Mouse (Mus musculus): ENCODE measurements around the gene Olfr1167. TPM values are rescaled to one million over a fixed set of nuclear protein-coding genes. Genes with fewer than 3 reads are reported as not detected.
"Not testable (repeated sequence)": the region's sequence is repeated elsewhere in the genome, so short reads cannot be mapped to it uniquely, and the experiment has no call there.

Olfr1167 gene
- not detected in 2 replicates for total RNA-seq (2014; fragmentation: Nextera tagmentation)
- total RNA-seq (2017): 0.16 TPM in 1 of 2 replicates, not detected in the other
- polyA plus RNA-seq (2012): not detected in 2 replicates

GRCm38 (mm10) chr2:88155093-88155492, at the start of gene Olfr1167:
Gene Olfr1167, minus strand, starts transcription at chr2:88155193.
- DNase-seq (ENCODE audit: low spot score); H3K27me3 ChIP-seq (ENCODE audit: insufficient read depth, low read length); H3K9me3 ChIP-seq (replicated peaks); ATAC-seq (ENCODE audit: extremely low read depth, insufficient number of reproducible peaks, low FRiP score, poor library complexity, severe bottlenecking); H3K4me3 ChIP-seq (ENCODE audit: low read depth, low read length); H3K36me3 ChIP-seq (replicated peaks); H3K4me1 ChIP-seq (ENCODE audit: insufficient read depth, low read depth, low read length): not testable (repeated sequence)

GRCm38 (mm10) chr2:88181580-88181979, 26.6 kb upstream of the Olfr1167 start, which contains the start of gene Olfr1168:
Gene Olfr1168, plus strand, starts transcription at chr2:88181880.
- H3K27me3 ChIP-seq (ENCODE audit: insufficient read depth, low read length): no peaks in the 10 kb centered on the region
- H3K4me3 ChIP-seq (ENCODE audit: low read depth, low read length): no peak within 1 kb of the TSS
- DNase-seq (ENCODE audit: low spot score): no peak
- no peak for ATAC-seq (ENCODE audit: extremely low read depth, insufficient number of reproducible peaks, low FRiP score, poor library complexity, severe bottlenecking)
- TF ChIP-seq GATA1 (IDR thresholded peaks at IDR 0.05; ENCODE audit: borderline replicate concordance, low read length) (no peak), TAL1 (conservative IDR thresholded peaks at IDR 0.05; ENCODE audit: low read depth, low read length) (no peak), CTCF (IDR thresholded peaks at IDR 0.05; ENCODE audit: low read depth, low read length) (no peak), POLR2AphosphoS5 (IDR thresholded peaks at IDR 0.05; ENCODE audit: insufficient replicate concordance, low read depth, low read length) (no peak)
- H3K36me3 ChIP-seq (replicated peaks): no peaks in the 10 kb centered on the region
- H3K9me3 ChIP-seq (replicated peaks): no peaks in the 10 kb centered on the region
- H3K4me1 ChIP-seq (ENCODE audit: insufficient read depth, low read depth, low read length): no peaks in the 10 kb centered on the region

- TF ChIP-seq GATA2 (IDR thresholded peaks at IDR 0.05; ENCODE audit: borderline replicate concordance, low read depth, low read length) (no peak), GATA1 (IDR thresholded peaks at IDR 0.05; ENCODE audit: borderline replicate concordance, low read length) (no peak), CTCF (IDR thresholded peaks at IDR 0.05; ENCODE audit: low read depth, low read length) (no peak), POLR2AphosphoS5 (IDR thresholded peaks at IDR 0.05; ENCODE audit: insufficient replicate concordance, low read depth, low read length) (no peak), TAL1 (conservative IDR thresholded peaks at IDR 0.05; ENCODE audit: low read depth, low read length) (no peak)
- no peaks in the 10 kb centered on the region for H3K4me1 ChIP-seq (ENCODE audit: insufficient read depth, low read depth, low read length)
- no peaks in the 10 kb centered on the region for H3K36me3 ChIP-seq (replicated peaks)
- ATAC-seq (ENCODE audit: extremely low read depth, insufficient number of reproducible peaks, low FRiP score, poor library complexity, severe bottlenecking): no peak
- H3K9me3 ChIP-seq (replicated peaks): no peaks in the 10 kb centered on the region
- no peak within 1 kb of the TSS for H3K4me3 ChIP-seq (ENCODE audit: low read depth, low read length)
- DNase-seq (ENCODE audit: low spot score): no peak
- no peaks in the 10 kb centered on the region for H3K27me3 ChIP-seq (ENCODE audit: insufficient read depth, low read length)
These were observed 26.8 kb downstream of the Olfr1167 start, which contains the start of gene Olfr1166 for GRCm38 (mm10) chr2:88128172-88128571. Gene Olfr1166, minus strand, starts transcription at chr2:88128272.

Other genes with a start within 250 kb of the Olfr1167 start
- gene Olfr1155, start 210.1 kb downstream of the Olfr1167 start, total RNA-seq (2014; fragmentation: Nextera tagmentation): not detected in 2 replicates
- 0.06 and 0.33 TPM in 2 replicates for gene Olfr1155, start 210.1 kb downstream of the Olfr1167 start, total RNA-seq (2017)
- not detected in 2 replicates for gene Olfr1155, start 210.1 kb downstream of the Olfr1167 start, polyA plus RNA-seq (2012)
- not detected in 2 replicates for gene Olfr1156, start 202.1 kb downstream of the Olfr1167 start, total RNA-seq (2014; fragmentation: Nextera tagmentation)
- 0.16 and 0.29 TPM in 2 replicates for gene Olfr1156, start 202.1 kb downstream of the Olfr1167 start, total RNA-seq (2017)
- gene Olfr1156, start 202.1 kb downstream of the Olfr1167 start, polyA plus RNA-seq (2012): not detected in 2 replicates
- gene Olfr1157, start 186.9 kb downstream of the Olfr1167 start, total RNA-seq (2014; fragmentation: Nextera tagmentation): not detected in 2 replicates
- gene Olfr1157, start 186.9 kb downstream of the Olfr1167 start, total RNA-seq (2017): not detected in 2 replicates
- gene Olfr1157, start 186.9 kb downstream of the Olfr1167 start, polyA plus RNA-seq (2012): not detected in 2 replicates
- gene Olfr74, start 180.5 kb downstream of the Olfr1167 start, total RNA-seq (2014; fragmentation: Nextera tagmentation): not detected in 2 replicates
- gene Olfr74, start 180.5 kb downstream of the Olfr1167 start, total RNA-seq (2017): not detected in 2 replicates
- not detected in 2 replicates for gene Olfr74, start 180.5 kb downstream of the Olfr1167 start, polyA plus RNA-seq (2012)
- gene Olfr1158, start 165.1 kb downstream of the Olfr1167 start, total RNA-seq (2014; fragmentation: Nextera tagmentation): not detected in 2 replicates
- gene Olfr1158, start 165.1 kb downstream of the Olfr1167 start, total RNA-seq (2017): 0.29 TPM in 1 of 2 replicates, not detected in the other
- gene Olfr1158, start 165.1 kb downstream of the Olfr1167 start, polyA plus RNA-seq (2012): not detected in 2 replicates
- not detected in 2 replicates for gene Olfr1160, start 146.9 kb downstream of the Olfr1167 start, total RNA-seq (2014; fragmentation: Nextera tagmentation)
- 0.16 and 0.29 TPM in 2 replicates for gene Olfr1160, start 146.9 kb downstream of the Olfr1167 start, total RNA-seq (2017)
- not detected in 2 replicates for gene Olfr1160, start 146.9 kb downstream of the Olfr1167 start, polyA plus RNA-seq (2012)
- gene Olfr1161, start 132.4 kb downstream of the Olfr1167 start, total RNA-seq (2014; fragmentation: Nextera tagmentation): not detected in 2 replicates
- gene Olfr1161, start 132.4 kb downstream of the Olfr1167 start, total RNA-seq (2017): 0.23 TPM in 1 of 2 replicates, not detected in the other
- not detected in 2 replicates for gene Olfr1161, start 132.4 kb downstream of the Olfr1167 start, polyA plus RNA-seq (2012)
- not detected in 2 replicates for gene Olfr73, start 117.5 kb downstream of the Olfr1167 start, total RNA-seq (2014; fragmentation: Nextera tagmentation)
- gene Olfr73, start 117.5 kb downstream of the Olfr1167 start, total RNA-seq (2017): 0.38 TPM in 1 of 2 replicates, not detected in the other
- not detected in 2 replicates for gene Olfr73, start 117.5 kb downstream of the Olfr1167 start, polyA plus RNA-seq (2012)
- gene Olfr1162, start 104.1 kb downstream of the Olfr1167 start, total RNA-seq (2014; fragmentation: Nextera tagmentation): not detected in 2 replicates
- gene Olfr1162, start 104.1 kb downstream of the Olfr1167 start, total RNA-seq (2017): 0.06 TPM in 1 of 2 replicates, not detected in the other
- gene Olfr1162, start 104.1 kb downstream of the Olfr1167 start, polyA plus RNA-seq (2012): not detected in 2 replicates
- gene Olfr1163, start 83.4 kb downstream of the Olfr1167 start, total RNA-seq (2014; fragmentation: Nextera tagmentation): not detected in 2 replicates
- gene Olfr1163, start 83.4 kb downstream of the Olfr1167 start, total RNA-seq (2017): 0.12 TPM in 1 of 2 replicates, not detected in the other
- gene Olfr1163, start 83.4 kb downstream of the Olfr1167 start, polyA plus RNA-seq (2012): not detected in 2 replicates
- not detected in 2 replicates for gene Olfr1164, start 61.2 kb downstream of the Olfr1167 start, total RNA-seq (2014; fragmentation: Nextera tagmentation)
- gene Olfr1164, start 61.2 kb downstream of the Olfr1167 start, total RNA-seq (2017): not detected in 2 replicates
- not detected in 2 replicates for gene Olfr1164, start 61.2 kb downstream of the Olfr1167 start, polyA plus RNA-seq (2012)
- gene Olfr1166, start 26.9 kb downstream of the Olfr1167 start, total RNA-seq (2014; fragmentation: Nextera tagmentation): not detected in 2 replicates
- gene Olfr1166, start 26.9 kb downstream of the Olfr1167 start, total RNA-seq (2017): 0.05 TPM in 1 of 2 replicates, not detected in the other
- gene Olfr1166, start 26.9 kb downstream of the Olfr1167 start, polyA plus RNA-seq (2012): not detected in 2 replicates
- not detected in 2 replicates for gene Olfr1168, start 26.7 kb upstream of the Olfr1167 start, total RNA-seq (2014; fragmentation: Nextera tagmentation)
- gene Olfr1168, start 26.7 kb upstream of the Olfr1167 start, total RNA-seq (2017): 0.11 TPM in 1 of 2 replicates, not detected in the other
- not detected in 2 replicates for gene Olfr1168, start 26.7 kb upstream of the Olfr1167 start, polyA plus RNA-seq (2012)
- not detected in 2 replicates for gene Olfr1170, start 73.1 kb upstream of the Olfr1167 start, total RNA-seq (2014; fragmentation: Nextera tagmentation)
- gene Olfr1170, start 73.1 kb upstream of the Olfr1167 start, total RNA-seq (2017): not detected in 2 replicates
- not detected in 2 replicates for gene Olfr1170, start 73.1 kb upstream of the Olfr1167 start, polyA plus RNA-seq (2012)
- not detected in 2 replicates for gene Olfr1173, start 124.7 kb upstream of the Olfr1167 start, total RNA-seq (2014; fragmentation: Nextera tagmentation)
- 0.12 TPM in 1 of 2 replicates, not detected in the other for gene Olfr1173, start 124.7 kb upstream of the Olfr1167 start, total RNA-seq (2017)
- gene Olfr1173, start 124.7 kb upstream of the Olfr1167 start, polyA plus RNA-seq (2012): not detected in 2 replicates
- gene Olfr1174-ps, start 159.9 kb upstream of the Olfr1167 start, total RNA-seq (2014; fragmentation: Nextera tagmentation): not detected in 2 replicates
- 0.06 and 0.16 TPM in 2 replicates for gene Olfr1174-ps, start 159.9 kb upstream of the Olfr1167 start, total RNA-seq (2017)
- gene Olfr1174-ps, start 159.9 kb upstream of the Olfr1167 start, polyA plus RNA-seq (2012): not detected in 2 replicates
- not detected in 2 replicates for gene Olfr1175-ps, start 172.0 kb upstream of the Olfr1167 start, total RNA-seq (2014; fragmentation: Nextera tagmentation)
- 0.11 and 0.12 TPM in 2 replicates for gene Olfr1175-ps, start 172.0 kb upstream of the Olfr1167 start, total RNA-seq (2017)
- gene Olfr1175-ps, start 172.0 kb upstream of the Olfr1167 start, polyA plus RNA-seq (2012): not detected in 2 replicates
- not detected in 2 replicates for gene Olfr1176, start 181.5 kb upstream of the Olfr1167 start, total RNA-seq (2014; fragmentation: Nextera tagmentation)
- gene Olfr1176, start 181.5 kb upstream of the Olfr1167 start, total RNA-seq (2017): not detected in 2 replicates
- not detected in 2 replicates for gene Olfr1176, start 181.5 kb upstream of the Olfr1167 start, polyA plus RNA-seq (2012)
- gene Olfr1177-ps, start 191.3 kb upstream of the Olfr1167 start, total RNA-seq (2014; fragmentation: Nextera tagmentation): not detected in 2 replicates
- gene Olfr1177-ps, start 191.3 kb upstream of the Olfr1167 start, total RNA-seq (2017): 0.05 TPM in 1 of 2 replicates, not detected in the other
- not detected in 2 replicates for gene Olfr1177-ps, start 191.3 kb upstream of the Olfr1167 start, polyA plus RNA-seq (2012)
- gene Olfr1178, start 231.9 kb upstream of the Olfr1167 start, total RNA-seq (2014; fragmentation: Nextera tagmentation): not detected in 2 replicates
- 0.06 and 0.49 TPM in 2 replicates for gene Olfr1178, start 231.9 kb upstream of the Olfr1167 start, total RNA-seq (2017)
- not detected in 2 replicates for gene Olfr1178, start 231.9 kb upstream of the Olfr1167 start, polyA plus RNA-seq (2012)

All from G1E (cell line).